Mouse (Mus musculus) embryonic fibroblast, embryonic 13.5 days (primary cell): ENCODE measurements around the gene Zbtb11. TPM values are rescaled to one million over a fixed set of nuclear protein-coding genes. Genes with fewer than 3 reads are reported as not detected.
A peak's percentile ranks its signal among the peaks of the same experiment; 100 is the strongest.
"Not testable (repeated sequence)": the region's sequence is repeated elsewhere in the genome, so short reads cannot be mapped to it uniquely, and the experiment has no call there.

Experiments
- H3K27ac ChIP-seq: 2 replicates; pipeline ENCODE4 v1.5.1; 2012; ENCODE audit warnings: low read length, control low read depth, inconsistent platforms; ENCODE audit not compliant: insufficient read depth
- H3K4me1 ChIP-seq: 2 replicates; pipeline ENCODE4 v1.6.1; 2011; ENCODE audit warnings: low read length; ENCODE audit not compliant: control insufficient read depth, insufficient read depth
- H3K4me3 ChIP-seq: 2 replicates; pipeline ENCODE4 v1.5.1; 2011; ENCODE audit warnings: mild to moderate bottlenecking, control low read depth, low read length; ENCODE audit not compliant: insufficient read depth
- CTCF ChIP-seq: IDR thresholded peaks from 2 replicates; pipeline ENCODE4 v1.5.1; 2011; ENCODE audit warnings: mild to moderate bottlenecking, control low read depth, low read length, moderate library complexity, borderline replicate concordance; ENCODE audit not compliant: insufficient read depth
- POLR2A ChIP-seq: IDR thresholded peaks from 2 replicates; pipeline ENCODE4 v1.6.1; 2011; ENCODE audit warnings: low read depth, mild to moderate bottlenecking, control low read depth, low read length, moderate library complexity
- polyA plus RNA-seq: library from polyadenylated mRNA; stranded (reverse); fragments of >200 nt; gene quantifications from 2 replicates; pipeline ENCODE4 v1.2.4, GENCODE M21; 2011; ENCODE audit warnings: low read depth; ENCODE audit not compliant: missing spikeins, insufficient read length

Gene Zbtb11
- polyA plus RNA-seq = 15.5 and 15.9 TPM in 2 replicates

GRCm38 (mm10) chr16:55973431-55974255 is at the start of gene Zbtb11:
Zbtb11 (plus strand) TSS chr16:55973883.
- Histone ChIP-seq H3K4me3 (peak within 1 kb of the TSS; percentile 82), H3K27ac (peak within 1 kb of the TSS; percentile 52), H3K4me1 (peaks cover 14% of the 10 kb centered on the region)
- peak; percentile 65 for TF ChIP-seq POLR2A
- TF ChIP-seq CTCF = no peak

DNA sequence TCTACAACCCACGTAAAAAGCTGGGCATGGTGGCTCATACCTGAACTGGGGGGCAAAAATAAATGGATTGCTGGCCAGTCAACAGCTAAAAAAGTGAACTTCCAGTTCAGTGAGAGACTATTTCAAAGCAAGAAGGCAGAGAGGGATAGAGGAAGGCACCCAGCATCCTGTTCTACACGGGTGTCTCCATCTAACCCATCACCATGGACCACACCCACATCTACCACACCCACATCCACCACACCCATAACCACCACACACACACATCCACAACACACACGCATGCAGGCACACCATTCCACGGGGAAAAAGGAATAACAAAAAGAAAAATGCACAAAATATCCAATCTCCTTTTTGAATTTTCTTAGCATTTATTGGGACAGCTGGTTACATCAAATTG is 49.7 kb upstream of the Zbtb11 start:
- TF ChIP-seq POLR2A = no peak
- no peak for TF ChIP-seq CTCF
- H3K27ac ChIP-seq = no peak overlapping the region
- H3K4me1 ChIP-seq = no peaks in the 10 kb centered on the region
- no peak overlapping the region for H3K4me3 ChIP-seq

GRCm38 (mm10) chr16:55933681-55934343 is 39.9 kb upstream of the Zbtb11 start:
- H3K4me3 ChIP-seq = peak overlapping the region; percentile 89
- no peak overlapping the region for H3K27ac ChIP-seq
- no peak for TF ChIP-seq POLR2A
- no peak for TF ChIP-seq CTCF
- H3K4me1 ChIP-seq = no peaks in the 10 kb centered on the region

- Histone ChIP-seq H3K27ac (no peak within 1 kb of the TSS), H3K4me3 (peak within 1 kb of the TSS; percentile 89), H3K4me1 (no peaks in the 10 kb centered on the region)
- TF ChIP-seq POLR2A (peak; percentile 61), CTCF (no peak)
Observed at GRCm38 (mm10) chr16:55934453-55935037, 39.1 kb upstream of the Zbtb11 start, which contains the start of gene Cep97. Cep97 (minus strand) TSS chr16:55934855.

- TF ChIP-seq POLR2A (no peak), CTCF (no peak)
- H3K27ac ChIP-seq = no peak overlapping the region
- H3K4me1 ChIP-seq = no peaks in the 10 kb centered on the region
- no peak overlapping the region for H3K4me3 ChIP-seq
Observed at GRCm38 (mm10) chr16:55938761-55939160, 34.9 kb upstream of the Zbtb11 start.

DNA sequence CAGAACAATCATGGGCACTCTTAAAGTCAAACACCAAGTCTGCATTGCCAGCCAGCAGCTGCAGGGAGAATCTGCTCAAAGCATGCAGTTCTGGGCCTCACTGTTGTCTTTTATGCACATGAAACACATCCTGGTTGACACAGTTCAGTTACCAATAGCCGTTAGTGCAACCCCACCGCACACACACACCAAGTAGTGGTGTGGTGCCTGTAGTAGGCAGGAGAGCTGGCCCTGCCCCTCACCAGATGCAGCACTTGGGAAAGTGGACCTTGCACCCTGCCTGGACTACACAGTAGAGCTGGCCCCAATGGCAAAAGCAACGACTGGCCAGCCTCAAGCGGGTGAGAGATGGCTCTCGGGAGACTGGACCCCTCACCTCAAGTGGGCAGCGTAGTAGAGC is 34.0 kb upstream of the Zbtb11 start:
- TF ChIP-seq POLR2A = no peak
- no peak for TF ChIP-seq CTCF
- Histone ChIP-seq H3K27ac (no peak overlapping the region), H3K4me1 (no peaks in the 10 kb centered on the region), H3K4me3 (no peak overlapping the region)

DNA sequence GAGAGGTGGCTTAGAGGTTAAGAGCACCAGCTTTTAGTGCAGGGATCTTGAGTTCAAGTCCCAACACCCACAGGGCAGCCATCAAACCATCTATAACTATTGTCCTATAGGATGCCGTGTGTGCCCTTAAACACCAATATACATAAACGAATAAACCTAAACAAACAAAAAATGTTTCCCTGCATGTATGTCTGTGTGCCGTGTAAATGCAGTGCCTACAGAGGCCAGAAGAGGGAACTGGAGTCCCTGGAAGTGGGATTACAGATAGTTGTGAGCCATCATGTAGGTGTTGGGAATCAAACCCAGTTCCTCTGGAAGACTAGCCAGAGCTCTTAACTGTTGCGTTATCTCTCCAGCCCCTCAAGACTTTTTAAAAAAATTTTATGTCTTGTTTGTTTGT is 32.9 kb upstream of the Zbtb11 start:
- Histone ChIP-seq H3K27ac (no peak overlapping the region), H3K4me1 (no peaks in the 10 kb centered on the region), H3K4me3 (no peak overlapping the region)
- TF ChIP-seq CTCF = no peak
- no peak for TF ChIP-seq POLR2A

DNA sequence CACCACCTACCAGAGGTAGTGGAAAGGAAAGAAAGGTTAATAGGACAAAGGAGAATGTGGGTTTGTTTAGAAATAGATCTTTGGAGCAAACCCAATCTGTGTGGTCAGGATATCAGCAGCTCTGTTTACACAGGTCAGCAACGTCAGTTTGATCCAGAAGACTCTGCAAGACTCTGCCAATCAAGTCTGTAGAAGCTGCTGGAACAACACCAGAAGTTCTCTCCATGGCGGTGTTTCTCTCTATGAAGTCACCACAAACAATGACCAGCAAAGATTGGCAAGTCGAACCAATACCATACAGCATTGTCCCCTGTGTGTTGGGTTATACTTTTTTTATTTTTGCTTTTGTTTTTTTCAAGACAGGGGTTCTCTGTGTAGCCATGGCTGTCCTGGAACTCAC is 26.4 kb upstream of the Zbtb11 start:
- Histone ChIP-seq H3K4me1 (0 out of 2 replicates have a peak, but pooled peaks cover 2% of the 10 kb centered on the region), H3K4me3 (no peak overlapping the region), H3K27ac (no peak overlapping the region)
- TF ChIP-seq POLR2A (no peak), CTCF (no peak)

DNA sequence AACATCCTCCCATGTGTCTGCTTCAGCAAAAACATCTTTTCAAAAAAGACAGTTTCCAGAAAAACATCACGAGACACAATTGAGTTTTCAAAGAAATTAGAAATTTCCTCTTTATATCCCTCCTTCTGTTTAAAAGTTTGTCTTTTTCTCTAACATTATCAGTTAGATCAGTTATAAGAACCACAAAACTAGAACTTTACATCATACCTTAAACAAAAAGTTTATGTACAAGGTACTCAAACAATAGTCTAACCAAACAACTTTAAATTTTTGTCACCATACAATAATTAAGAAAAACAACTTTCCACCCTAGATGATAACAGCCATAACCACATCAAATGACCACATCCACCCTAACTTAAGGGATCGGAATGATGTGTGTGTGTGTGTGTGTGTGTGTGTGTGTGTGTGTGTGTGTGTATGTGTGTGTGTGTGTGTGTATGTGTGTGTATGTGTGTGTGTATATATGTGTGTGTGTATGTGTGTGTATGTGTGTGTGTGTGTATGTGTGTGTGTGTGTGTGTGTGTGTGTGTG is 25.7 kb upstream of the Zbtb11 start:
- H3K27ac ChIP-seq, H3K4me1 ChIP-seq, H3K4me3 ChIP-seq: not testable (repeated sequence)
